Mouse (Mus musculus) liver, embryonic 12.5 days (tissue): ENCODE results near the gene Pkn1. TPM values are rescaled to one million over a fixed set of nuclear protein-coding genes. Genes with fewer than 3 reads are reported as not detected.
A peak's percentile ranks its signal among the peaks of the same experiment; 100 is the strongest.

Experiments used
- ATAC-seq: fragments of 200-750 bp; cut with Nextera tagmentation; 2 replicates; pipeline ENCODE4 v1.8.0; 2017; ENCODE audit warnings: moderate number of reproducible peaks, mild to moderate bottlenecking, moderate library complexity
- H3K27ac ChIP-seq: fragments of 300-500 bp; sonication (generic); 2 replicates; pipeline ENCODE4 v1.5.1; 2016; ENCODE audit warnings: mild to moderate bottlenecking
- H3K27me3 ChIP-seq: fragments of 300-500 bp; sonication (generic); replicated peaks from 2 replicates; pipeline ENCODE4 v1.6.1; 2016; ENCODE audit warnings: mild to moderate bottlenecking, moderate library complexity
- H3K36me3 ChIP-seq: fragments of 300-500 bp; sonication (generic); 2 replicates; pipeline ENCODE4 v1.6.1; 2016; ENCODE audit warnings: mild to moderate bottlenecking, moderate library complexity
- H3K4me1 ChIP-seq: fragments of 300-500 bp; sonication (generic); 2 replicates; pipeline ENCODE4 v1.6.1; 2016
- H3K4me2 ChIP-seq: fragments of 300-500 bp; sonication (generic); 2 replicates; pipeline ENCODE4 v1.6.1; 2016; ENCODE audit warnings: mild to moderate bottlenecking, moderate library complexity
- H3K4me3 ChIP-seq: fragments of 300-500 bp; sonication (generic); 2 replicates; pipeline ENCODE4 v1.5.1; 2016; ENCODE audit warnings: mild to moderate bottlenecking, moderate library complexity
- H3K9ac ChIP-seq: fragments of 300-500 bp; sonication (generic); 2 replicates; pipeline ENCODE4 v1.6.1; 2016; ENCODE audit warnings: mild to moderate bottlenecking, moderate library complexity
- H3K9me3 ChIP-seq: fragments of 300-500 bp; sonication (generic); replicated peaks from 2 replicates; pipeline ENCODE4 v1.6.1; 2016; ENCODE audit warnings: mild to moderate bottlenecking, moderate library complexity
- WGBS: fragments of 180-500 bp; shearing (Covaris S2); methylation state at CpG from one replicate; pipeline ENCODE4 v1.1.7; 2016; ENCODE audit not compliant: insufficient replicate concordance; 5-methylcytosine and 5-hydroxymethylcytosine counted together
- polyA plus RNA-seq: library from polyadenylated mRNA; unstranded; fragments of >200 nt; fragmentation: Nextera tagmentation; extraction: Ambion mirVana; gene quantifications from 2 replicates; pipeline ENCODE4 v1.2.1, GENCODE M21; 2016

Pkn1 gene
- polyA plus RNA-seq, 1 experiment from 2014 or later: 19.5 TPM

- Histone ChIP-seq H3K9ac (no peak overlapping the region), H3K4me3 (no peak overlapping the region), H3K4me2 (peak overlapping the region; percentile 83), H3K27ac (peak overlapping the region; percentile 23; the same call in 1 of the 2 replicates), H3K27me3 (peaks cover 22% of the 10 kb centered on the region), H3K9me3 (no peaks in the 10 kb centered on the region; the same call in 1 of the 2 replicates), H3K4me1 (peaks cover 56% of the 10 kb centered on the region), H3K36me3 (no peaks in the 10 kb centered on the region)
- 75% methylated on average over 10 of the region's 10 CpGs for WGBS
- ATAC-seq: no peak
Measured at GRCm38 (mm10) chr8:83738949-83739710, 40.2 kb upstream of the Pkn1 start.

GRCm38 (mm10) chr8:83737852-83738562 lies 39.0 kb upstream of the Pkn1 start:
- Histone ChIP-seq H3K27me3 (peaks cover 22% of the 10 kb centered on the region), H3K9ac (no peak overlapping the region), H3K4me3 (no peak overlapping the region), H3K4me2 (no peak overlapping the region; the same call in 1 of the 2 replicates), H3K27ac (no peak overlapping the region), H3K36me3 (no peaks in the 10 kb centered on the region), H3K4me1 (peaks cover 54% of the 10 kb centered on the region), H3K9me3 (no peaks in the 10 kb centered on the region; the same call in 1 of the 2 replicates)
- no peak for ATAC-seq
- 32% methylated on average over 4 of the region's 4 CpGs for WGBS

- Histone ChIP-seq H3K4me3 (no peak overlapping the region), H3K9ac (no peak overlapping the region), H3K9me3 (no peaks in the 10 kb centered on the region; the same call in 1 of the 2 replicates), H3K27me3 (peaks cover 22% of the 10 kb centered on the region), H3K36me3 (no peaks in the 10 kb centered on the region), H3K4me1 (peaks cover 47% of the 10 kb centered on the region), H3K27ac (no peak overlapping the region), H3K4me2 (no peak overlapping the region)
- no peak for ATAC-seq
- WGBS: 83% methylated on average over 4 of the region's 4 CpGs
Measured at GRCm38 (mm10) chr8:83737346-83737745, 38.4 kb upstream of the Pkn1 start.

- Histone ChIP-seq H3K4me1 (peaks cover 40% of the 10 kb centered on the region), H3K9me3 (no peaks in the 10 kb centered on the region; the same call in 1 of the 2 replicates), H3K9ac (no peak overlapping the region), H3K27me3 (peaks cover 18% of the 10 kb centered on the region), H3K4me2 (no peak overlapping the region), H3K36me3 (peaks cover 4% of the 10 kb centered on the region; the same call in 1 of the 2 replicates), H3K27ac (no peak overlapping the region), H3K4me3 (no peak overlapping the region)
- WGBS: 80% methylated on average over 4 of the region's 4 CpGs
- no peak for ATAC-seq
Measured at GRCm38 (mm10) chr8:83736681-83737080, 37.7 kb upstream of the Pkn1 start.

GRCm38 (mm10) chr8:83732919-83733318 lies 33.9 kb upstream of the Pkn1 start:
- H3K4me2 ChIP-seq: no peak overlapping the region
- no peaks in the 10 kb centered on the region for H3K27me3 ChIP-seq
- WGBS: 61% methylated on average over 6 of the region's 6 CpGs
- no peak overlapping the region for H3K27ac ChIP-seq
- no peak overlapping the region for H3K4me3 ChIP-seq
- H3K36me3 ChIP-seq: peaks cover 9% of the 10 kb centered on the region; the same call in 1 of the 2 replicates
- H3K9me3 ChIP-seq: no peaks in the 10 kb centered on the region; the same call in 1 of the 2 replicates
- ATAC-seq: no peak
- H3K9ac ChIP-seq: no peak overlapping the region
- peaks cover 4% of the 10 kb centered on the region; the same call in 1 of the 2 replicates for H3K4me1 ChIP-seq

GRCm38 (mm10) chr8:83731906-83732305 lies 32.9 kb upstream of the Pkn1 start:
- H3K9me3 ChIP-seq: no peaks in the 10 kb centered on the region
- H3K36me3 ChIP-seq: peaks cover 9% of the 10 kb centered on the region; the same call in 1 of the 2 replicates
- no peaks in the 10 kb centered on the region for H3K27me3 ChIP-seq
- H3K4me2 ChIP-seq: no peak overlapping the region
- H3K9ac ChIP-seq: no peak overlapping the region
- WGBS: 71% methylated on average over 5 of the region's 5 CpGs
- no peak overlapping the region for H3K4me3 ChIP-seq
- ATAC-seq: no peak
- H3K4me1 ChIP-seq: no peaks in the 10 kb centered on the region
- no peak overlapping the region for H3K27ac ChIP-seq

GRCm38 (mm10) chr8:83729009-83729807 lies 30.2 kb upstream of the Pkn1 start:
- Histone ChIP-seq H3K4me1 (0 out of 2 replicates have a peak, but pooled peaks cover 5% of the 10 kb centered on the region), H3K27ac (no peak overlapping the region), H3K4me3 (no peak overlapping the region), H3K9ac (no peak overlapping the region), H3K27me3 (no peaks in the 10 kb centered on the region), H3K9me3 (no peaks in the 10 kb centered on the region), H3K36me3 (peaks cover 32% of the 10 kb centered on the region), H3K4me2 (no peak overlapping the region)
- no peak for ATAC-seq
- whole genome bisulfite sequencing: 74% methylated on average over 11 of the region's 11 CpGs

- no peak overlapping the region for H3K4me3 ChIP-seq
- WGBS: 90% methylated on average over 8 of the region's 8 CpGs
- ATAC-seq: no peak
Measured at GRCm38 (mm10) chr8:83725521-83726102, 26.6 kb upstream of the Pkn1 start.

GRCm38 (mm10) chr8:83724697-83725482 lies 25.9 kb upstream of the Pkn1 start:
- Histone ChIP-seq H3K9me3 (no peaks in the 10 kb centered on the region), H3K9ac (no peak overlapping the region), H3K4me3 (no peak overlapping the region), H3K4me1 (0 out of 2 replicates have a peak, but pooled peaks cover 7% of the 10 kb centered on the region), H3K27me3 (no peaks in the 10 kb centered on the region), H3K36me3 (peaks cover 66% of the 10 kb centered on the region), H3K27ac (no peak overlapping the region), H3K4me2 (no peak overlapping the region)
- ATAC-seq: peak; percentile 65
- WGBS: 53% methylated on average over 15 of the region's 15 CpGs

More at GRCm38 (mm10) chr8:83725521-83726102, 26.6 kb upstream of the Pkn1 start:
- H3K27ac ChIP-seq: no peak overlapping the region
- no peaks in the 10 kb centered on the region for H3K27me3 ChIP-seq
- no peak overlapping the region for H3K4me2 ChIP-seq
- 0 out of 2 replicates have a peak, but pooled peaks cover 7% of the 10 kb centered on the region for H3K4me1 ChIP-seq
- no peak overlapping the region for H3K9ac ChIP-seq
- H3K36me3 ChIP-seq: peaks cover 59% of the 10 kb centered on the region
- no peaks in the 10 kb centered on the region for H3K9me3 ChIP-seq

GRCm38 (mm10) chr8:83723447-83724083 lies 24.6 kb upstream of the Pkn1 start:
- H3K27ac ChIP-seq: no peak overlapping the region
- no peak for ATAC-seq
- no peaks in the 10 kb centered on the region for H3K9me3 ChIP-seq
- no peaks in the 10 kb centered on the region for H3K27me3 ChIP-seq
- 0 out of 2 replicates have a peak, but pooled peaks cover 7% of the 10 kb centered on the region for H3K4me1 ChIP-seq
- no peak overlapping the region for H3K4me3 ChIP-seq
- no peak overlapping the region for H3K4me2 ChIP-seq
- 88% methylated on average over 11 of the region's 11 CpGs for WGBS
- no peak overlapping the region for H3K9ac ChIP-seq
- peaks cover 79% of the 10 kb centered on the region for H3K36me3 ChIP-seq
